Mouse (Mus musculus) adrenal gland, postnatal 36 days (tissue): ENCODE results near the gene Gpatch8. TPM values are rescaled to one million over a fixed set of nuclear protein-coding genes. Genes with fewer than 3 reads are reported as not detected.

Source experiments
- DNase-seq, 2 experiments: peaks; one replicate each; pipeline ENCODE4 v3.0.0; 2021; ENCODE audit warnings: mixed read lengths in 1 of 2
- total RNA-seq, 2 experiments: library from RNA; stranded (reverse); gene quantifications; 2 replicates each; pipeline ENCODE4 v1.2.3; 2021

Gpatch8 gene
- total RNA-seq, 2 experiments from 2014 or later = 25.9 to 31.1 TPM

- no peak for DNase-seq
Observed at GRCm38 (mm10) chr11:102449043-102450008, 106.9 kb downstream of the Gpatch8 start.

DNA sequence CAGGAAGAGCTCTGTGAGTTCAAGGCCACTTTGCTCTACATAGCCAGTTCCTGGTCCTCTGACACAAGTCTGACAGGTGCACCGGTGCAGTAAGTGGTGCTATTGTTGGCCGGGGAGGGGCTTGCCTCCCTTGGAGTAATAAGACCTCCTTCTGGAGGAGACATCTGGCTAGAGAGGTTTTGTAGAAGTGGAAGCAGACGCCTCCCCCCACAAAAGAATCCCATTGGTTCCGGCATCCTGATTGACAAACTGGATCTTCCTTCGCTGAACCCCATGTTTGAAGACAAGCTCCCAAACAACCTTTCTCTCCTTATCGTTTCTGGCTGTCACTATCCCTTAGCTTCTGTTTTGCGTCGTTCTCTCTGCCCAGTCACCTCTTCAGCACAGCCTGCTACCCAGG is 107.9 kb downstream of the Gpatch8 start:
- DNase-seq = no peak

DNA sequence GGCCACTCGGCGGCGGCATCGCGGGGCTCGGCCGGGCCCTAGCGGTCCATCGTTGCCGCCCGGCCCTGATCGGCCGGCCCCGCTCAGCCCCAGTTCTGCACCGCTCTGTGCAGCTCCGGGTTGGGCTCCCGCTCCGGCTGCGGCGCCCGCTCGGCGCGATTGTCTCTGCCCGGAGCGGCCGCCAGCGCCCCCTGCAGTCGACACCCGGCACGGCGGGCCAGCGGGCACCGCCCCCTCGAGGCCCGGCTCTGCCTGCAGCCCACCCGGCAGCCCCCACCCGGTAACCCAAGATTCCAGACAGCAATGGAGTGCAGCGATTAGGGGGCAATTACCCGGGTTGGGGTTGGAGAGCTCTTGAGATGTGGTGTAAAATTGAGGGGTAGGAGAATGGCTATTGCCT is 108.7 kb downstream of the Gpatch8 start, which contains the start of gene Fam171a2:
Gene Fam171a2 (minus strand): TSS at position 186 of the 400 bp plus-strand sequence.
- peak; percentile 79 to 90 for DNase-seq

DNA sequence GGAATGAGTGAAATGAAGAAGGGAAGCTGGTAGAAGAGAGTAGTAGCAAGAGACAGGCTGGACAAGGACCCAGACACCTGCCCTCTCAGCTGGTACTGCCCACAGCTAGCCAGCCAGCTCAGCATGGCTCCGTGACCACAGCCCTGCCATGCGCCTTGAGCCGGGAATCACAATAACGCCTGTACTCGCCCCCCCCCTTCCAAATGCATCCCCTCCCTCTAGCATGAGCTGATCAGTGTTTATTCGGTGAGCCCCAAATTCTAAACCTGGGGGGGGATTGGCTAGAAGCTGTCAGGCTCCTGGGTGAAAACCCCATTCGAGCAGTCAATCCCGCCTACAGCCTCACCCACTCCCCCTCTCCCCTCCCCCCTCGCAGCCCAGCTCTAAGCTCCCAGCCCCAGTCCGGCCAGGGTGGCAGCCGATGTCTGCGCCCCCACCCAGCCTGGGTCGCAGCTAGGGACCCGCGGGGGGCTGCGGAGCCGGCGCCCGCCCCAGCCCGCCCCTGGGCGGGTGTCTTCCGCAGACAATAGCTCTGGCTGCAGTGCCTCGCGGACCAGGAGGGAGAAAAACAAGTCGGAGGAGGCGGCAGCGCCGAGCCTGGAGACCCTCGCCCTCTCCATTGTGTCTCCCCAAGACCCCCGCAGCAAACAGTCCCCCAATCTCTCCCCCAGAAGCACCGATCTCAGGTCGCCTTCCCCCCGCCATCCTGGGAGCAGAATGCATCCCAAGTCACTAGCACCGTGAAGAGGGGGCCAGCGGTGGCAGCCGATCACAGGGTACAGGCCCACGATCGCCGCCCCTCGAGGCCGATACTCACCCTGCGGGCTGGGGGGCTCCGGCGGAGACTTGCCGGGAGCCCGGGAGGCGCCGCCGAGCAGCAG is 109.4 kb downstream of the Gpatch8 start:
- DNase-seq = peak in 1 of 2 experiments; percentile 49

DNA sequence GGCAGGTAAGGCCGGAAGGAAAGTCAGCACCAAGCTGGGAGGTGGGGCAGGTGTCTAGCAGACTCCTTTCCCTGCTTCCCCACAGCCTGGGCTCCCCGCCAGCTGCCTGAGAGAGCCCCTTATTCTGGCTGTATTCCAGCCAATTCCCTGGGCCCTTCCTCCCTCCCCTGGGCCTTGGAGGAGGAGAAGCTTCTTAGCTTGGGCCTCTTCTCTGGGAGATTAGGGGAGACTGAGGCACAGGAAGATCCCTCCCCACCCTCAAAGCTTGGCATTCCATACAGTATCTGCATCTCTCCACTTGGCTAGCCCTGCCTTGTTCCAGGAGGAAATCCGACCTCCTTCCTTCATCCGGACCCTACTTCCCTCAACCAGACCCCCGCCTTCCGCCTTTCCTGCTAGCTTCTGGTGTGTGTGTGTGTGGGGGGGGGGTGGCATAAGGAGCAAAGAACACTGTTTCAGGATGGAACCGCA is 110.3 kb downstream of the Gpatch8 start:
- DNase-seq = peak in 1 of 2 experiments; percentile 60

GRCm38 (mm10) chr11:102445264-102445890 is 110.8 kb downstream of the Gpatch8 start:
- DNase-seq = no peak

GRCm38 (mm10) chr11:102444781-102445180 is 111.4 kb downstream of the Gpatch8 start:
- DNase-seq = no peak

GRCm38 (mm10) chr11:102444321-102444720 is 111.9 kb downstream of the Gpatch8 start:
- DNase-seq = no peak

DNA sequence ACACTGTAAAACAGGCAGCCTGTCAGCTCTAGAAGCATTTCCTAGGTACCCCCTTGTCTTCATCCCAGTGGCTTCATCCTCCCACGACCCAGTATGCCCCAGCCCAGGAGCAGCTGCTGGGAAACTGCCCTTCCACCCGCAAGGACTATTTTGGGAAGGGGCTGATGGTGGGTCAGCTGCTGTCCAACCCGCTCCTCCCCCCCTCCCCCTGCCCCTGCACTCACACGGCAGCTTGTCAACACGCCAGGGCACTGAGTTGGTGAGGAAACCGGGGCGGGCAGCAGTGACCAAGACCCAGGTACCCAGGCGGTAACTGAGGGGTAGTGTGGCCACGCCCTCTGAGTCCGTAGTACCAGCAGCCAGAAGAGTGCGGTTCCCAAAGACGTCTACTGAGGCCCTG is 112.5 kb downstream of the Gpatch8 start:
- DNase-seq = no peak

- no peak for DNase-seq
Observed at GRCm38 (mm10) chr11:102442089-102442488, 114.1 kb downstream of the Gpatch8 start.

DNA sequence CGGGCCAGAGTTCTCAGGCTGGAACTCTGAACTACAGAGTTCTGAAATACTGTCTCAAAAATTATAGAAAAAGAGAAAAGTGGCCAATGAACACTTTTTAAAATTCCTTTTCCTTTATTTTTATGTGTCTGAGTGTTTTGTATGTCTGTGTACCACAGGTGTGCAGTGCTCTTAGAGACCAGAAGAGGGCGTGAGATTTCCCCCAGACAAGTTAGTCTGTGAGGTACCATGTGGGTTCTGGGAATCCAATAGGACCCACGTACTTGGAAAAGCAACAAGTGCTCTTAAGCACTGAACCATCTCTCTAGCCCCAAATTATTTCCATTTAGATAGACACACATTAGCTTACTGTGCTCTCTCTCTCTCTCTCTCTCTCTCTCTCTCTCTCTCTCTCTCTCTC is 114.8 kb downstream of the Gpatch8 start:
- DNase-seq = no peak

DNA sequence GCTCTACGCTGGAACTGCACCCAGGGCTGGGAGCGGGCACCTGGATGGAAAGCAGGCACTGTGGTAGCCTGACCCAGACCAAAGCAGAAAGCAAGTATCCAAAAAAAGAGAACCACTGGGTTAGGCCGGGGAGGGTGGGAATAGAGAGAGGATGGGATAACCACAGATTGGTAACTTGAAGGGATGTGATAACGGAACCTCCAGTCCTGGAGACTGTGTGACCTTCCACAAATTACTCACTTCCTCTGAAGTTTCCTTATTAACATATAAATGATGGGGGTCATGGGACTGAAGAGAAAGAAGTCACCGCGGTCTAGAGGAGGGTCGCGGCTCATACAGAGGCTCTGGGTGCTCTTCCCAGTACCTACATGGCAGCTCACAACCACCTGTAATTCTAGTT is 115.9 kb downstream of the Gpatch8 start:
- no peak for DNase-seq

DNA sequence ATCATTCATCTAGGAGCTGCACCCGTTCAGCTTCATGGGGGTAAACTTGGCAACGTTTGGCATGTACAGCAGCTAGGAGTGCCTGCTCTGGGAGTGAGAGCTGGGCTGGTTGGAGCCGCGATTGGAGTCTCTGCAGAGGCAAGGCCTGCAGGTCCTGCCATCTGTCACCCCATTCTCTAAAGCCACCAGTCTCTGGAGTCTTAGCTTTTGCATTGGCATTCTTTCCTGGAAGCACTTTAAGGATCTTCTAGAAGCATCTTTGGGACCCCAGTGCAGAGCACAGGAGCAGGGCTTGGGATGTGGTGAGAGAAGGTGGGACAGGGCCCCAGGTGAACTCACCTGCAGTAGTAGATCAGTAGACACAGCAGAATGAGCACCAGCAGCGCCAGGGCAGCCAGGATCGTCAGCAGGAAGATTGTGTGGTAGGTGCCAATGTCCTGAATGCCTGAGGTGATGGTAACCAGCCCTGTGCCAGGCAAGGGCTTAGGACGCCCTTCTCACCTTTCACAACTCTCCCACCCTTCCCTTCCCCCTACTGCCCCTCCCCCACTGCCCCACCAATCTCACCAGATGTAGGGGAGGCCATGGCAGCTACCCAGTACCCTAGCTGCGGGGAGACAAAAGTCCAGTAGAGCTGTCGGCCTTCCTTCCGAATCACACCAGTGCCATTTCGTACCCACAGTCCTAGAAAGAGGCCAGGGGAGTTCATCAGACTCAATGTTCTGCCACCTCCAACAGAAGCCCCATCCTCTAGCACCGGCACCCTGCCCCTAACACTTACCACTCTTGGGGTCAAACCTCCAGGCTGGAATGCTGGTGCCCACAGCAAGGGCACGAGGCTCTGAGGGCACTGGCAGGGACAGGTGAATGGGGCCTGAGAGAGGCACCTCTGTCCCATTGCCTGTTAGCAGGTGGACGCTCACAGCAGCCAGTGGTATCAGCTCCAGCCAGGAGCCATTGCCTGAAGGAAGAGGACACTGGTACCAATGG is 116.8 kb downstream of the Gpatch8 start:
- DNase-seq = no peak

GRCm38 (mm10) chr11:102438212-102439092 is 117.7 kb downstream of the Gpatch8 start:
- DNase-seq = peak; percentile 89 to 91

DNA sequence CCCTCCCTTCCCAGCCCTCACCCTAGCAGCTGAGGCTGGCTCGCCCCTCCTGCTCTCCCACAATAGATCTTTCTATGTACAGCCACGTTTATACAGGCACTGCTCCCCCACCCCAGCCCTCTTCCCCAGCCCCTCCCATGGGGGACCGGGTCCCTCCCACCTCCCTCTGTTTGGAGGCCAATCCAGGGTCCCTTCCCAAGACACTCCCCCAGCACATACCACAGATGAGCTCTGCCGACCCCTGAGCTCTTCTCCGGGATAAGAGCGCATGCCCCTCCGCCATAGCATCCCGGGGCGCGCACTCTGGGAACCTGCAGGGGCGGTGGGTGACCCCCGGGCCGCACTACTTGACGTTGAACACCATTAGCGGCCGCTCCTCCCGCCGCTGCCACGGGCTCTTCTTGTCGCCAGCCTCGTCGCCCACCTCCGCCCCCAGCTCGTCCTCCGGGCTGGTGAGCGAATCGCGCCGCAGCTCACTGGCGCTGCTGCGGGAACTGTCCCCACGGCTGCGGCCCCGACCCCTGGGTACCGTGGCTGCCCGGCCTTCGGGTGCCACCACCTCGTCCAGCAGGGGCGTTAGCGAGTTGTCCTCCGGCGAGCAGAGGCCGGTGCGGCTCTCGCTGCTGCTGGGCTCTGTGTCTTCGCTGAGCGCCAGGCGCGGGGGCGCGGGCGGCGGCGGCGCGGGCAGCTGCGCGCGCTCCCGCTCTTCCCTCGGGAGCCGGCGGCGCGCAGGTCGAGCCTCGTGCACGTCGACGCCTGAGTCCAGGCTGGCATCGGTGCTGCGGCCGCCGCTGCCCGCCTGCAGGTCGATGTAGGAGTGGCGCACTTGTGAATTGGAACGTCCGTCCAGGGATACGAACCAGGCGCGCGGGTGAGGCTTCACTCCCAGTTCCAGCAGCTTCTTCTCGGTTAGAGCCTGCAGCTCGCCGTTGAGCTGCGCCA is 118.8 kb downstream of the Gpatch8 start:
- DNase-seq = peak; percentile 83 to 88

DNA sequence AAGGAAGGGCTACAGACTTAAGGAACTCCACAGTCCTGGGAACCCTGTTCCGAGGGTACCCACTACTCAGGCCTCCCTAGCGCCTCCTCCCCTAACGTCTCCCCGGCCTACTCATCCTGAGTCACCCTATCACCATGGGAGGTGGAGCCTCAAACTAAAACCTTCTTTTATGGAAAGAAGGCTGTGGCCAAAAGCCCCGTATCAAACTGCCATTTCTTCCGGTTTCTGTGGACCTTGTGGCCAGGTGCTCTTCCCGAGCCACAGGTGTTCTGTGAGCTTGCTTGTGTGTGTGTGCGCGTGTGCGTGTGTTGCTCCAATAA is 119.8 kb downstream of the Gpatch8 start:
- peak; percentile 50 to 57 for DNase-seq

GRCm38 (mm10) chr11:102435754-102436470 is 120.3 kb downstream of the Gpatch8 start:
- peak; percentile 43 to 69 for DNase-seq
